Mouse (Mus musculus) small intestine, adult 2 months (tissue): Measurements from ENCODE around the gene BC107364.

Experiments used
- CTCF ChIP-seq: fragments of 200-500 bp; IDR thresholded peaks from 2 replicates; pipeline ENCODE4 v1.5.1; 2012; ENCODE audit warnings: low read depth, mild to moderate bottlenecking, control low read depth, inconsistent platforms, low read length, moderate library complexity, mixed read lengths; ENCODE audit not compliant: insufficient replicate concordance, insufficient read length; ENCODE audit errors: extremely low read depth
- POLR2A ChIP-seq: fragments of 200-500 bp; IDR thresholded peaks from 2 replicates; pipeline ENCODE4 v1.6.1; 2012; ENCODE audit warnings: low read depth, mild to moderate bottlenecking, control low read depth, inconsistent platforms, low read length, moderate library complexity

GRCm38 (mm10) chr3:96401474-96401831, 50.7 kb downstream of the BC107364 start:
- TF ChIP-seq CTCF = no peak
- no peak for TF ChIP-seq POLR2A
